Comparison of ENCODE assay signal across 8 mouse cellular contexts in the genomic region with DNA sequence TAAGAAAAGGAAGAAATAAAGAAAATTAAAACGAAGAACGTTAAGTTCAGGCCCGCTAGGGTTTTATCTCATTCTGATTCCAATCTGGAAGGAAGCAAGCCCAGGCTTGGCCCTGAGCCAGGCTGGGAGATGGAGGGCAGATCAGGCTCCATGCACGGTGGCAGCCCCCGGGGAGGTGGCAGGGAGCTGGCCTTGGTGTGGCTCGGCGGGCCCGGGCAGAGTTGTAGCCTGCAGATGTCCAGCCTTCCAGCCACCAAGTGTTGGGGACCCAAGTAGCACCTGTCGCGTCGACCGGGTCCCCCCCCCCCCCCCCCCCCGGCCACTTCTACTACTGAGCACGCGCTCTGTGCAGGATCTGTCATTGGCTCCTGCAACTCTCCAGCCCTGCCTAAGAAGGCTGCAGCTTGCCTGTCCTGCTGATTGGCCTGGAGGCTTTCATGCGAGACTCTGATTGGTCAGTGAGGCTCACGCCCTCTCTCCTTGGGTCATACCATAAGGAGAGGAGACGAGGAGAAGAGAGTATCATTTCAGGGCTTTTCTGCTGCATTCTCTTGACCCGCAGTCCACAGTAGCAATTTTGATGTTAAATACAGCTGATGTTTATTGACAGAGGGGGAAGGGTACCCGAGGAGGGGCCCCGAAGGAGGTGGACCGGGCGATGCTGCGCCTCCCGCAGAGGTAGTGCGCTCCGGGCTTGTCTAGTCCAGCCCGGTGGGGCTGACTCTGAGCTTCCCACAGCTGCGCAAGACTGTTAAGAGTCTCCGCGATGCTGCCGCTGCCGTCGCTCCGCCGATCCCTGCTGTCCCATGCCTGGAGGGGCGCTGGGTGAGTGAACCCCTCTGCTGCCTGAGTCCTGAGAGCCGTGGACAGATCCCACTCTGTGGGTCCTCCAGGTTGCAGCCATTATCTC. TPM values are rescaled to one million over a fixed set of nuclear protein-coding genes. Genes with fewer than 3 reads are reported as not detected.
DNase-seq lines count a peak whose midpoint lies in the region; ATAC-seq and TF ChIP-seq lines count a peak whose summit lies in the region.

A gene (plus strand): TSS at position 494 of the 910 bp plus-strand sequence.

- DNase-seq in 3T3-L1 (ENCODE audit: low read depth, low spot score) = peak; percentile 97
- DNase-seq in adrenal gland, postnatal 4 days (ENCODE audit: low spot score in 2 of 2) = peak; percentile 49 to 75
- DNase-seq in embryonic facial prominence, embryonic 14.5 days (ENCODE audit: low spot score) = peak; percentile 99
- DNase-seq in heart, adult 2 months = peak; percentile 89 to 93
- peak; percentile 93 to 97 for DNase-seq in kidney, adult 8-10 months
- peak; percentile 83 to 85 for DNase-seq in spleen, postnatal 10 days (ENCODE audit: low spot score in 2 of 2)

- peak within 1 kb of the TSS; percentile 78 for H3K27ac ChIP-seq in embryonic facial prominence, embryonic 14.5 days (replicated peaks; ENCODE audit: low read depth, low read length)
- peak within 1 kb of the TSS; percentile 99 for H3K27ac ChIP-seq in heart, adult 2 months
- peak within 1 kb of the TSS; percentile 45 for H3K27ac ChIP-seq in limb, embryonic 13.5 days
- H3K27ac ChIP-seq in midbrain, embryonic 16.5 days (ENCODE audit: low read length) = peak within 1 kb of the TSS; percentile 96

- peak within 1 kb of the TSS; percentile 70 for H3K9ac ChIP-seq in embryonic facial prominence, embryonic 14.5 days (ENCODE audit: low read depth, low read length)
- H3K9ac ChIP-seq in heart, adult 2 months (ENCODE audit: low read depth, low read length) = peak within 1 kb of the TSS; percentile 80
- H3K9ac ChIP-seq in limb, embryonic 13.5 days = peak within 1 kb of the TSS; percentile 80
- peak within 1 kb of the TSS; percentile 83 for H3K9ac ChIP-seq in midbrain, embryonic 16.5 days (ENCODE audit: low read depth, low read length)

- TF ChIP-seq POLR2A in heart, adult 2 months (IDR thresholded peaks at IDR 0.05; ENCODE audit: insufficient read depth, low read depth, low read length) = peak; percentile 97

- no peaks in the 10 kb centered on the region for H3K9me3 ChIP-seq in embryonic facial prominence, embryonic 14.5 days (ENCODE audit: control insufficient read depth, low read length)
- no peaks in the 10 kb centered on the region for H3K9me3 ChIP-seq in limb, embryonic 13.5 days
- H3K9me3 ChIP-seq in midbrain, embryonic 16.5 days (replicated peaks; ENCODE audit: control insufficient read depth, low read length, poor library complexity, severe bottlenecking) = no peaks in the 10 kb centered on the region

- H3K79me2 ChIP-seq in heart, adult 2 months (replicated peaks; ENCODE audit: control insufficient read depth, insufficient read depth, low read length) = no peaks in the 10 kb centered on the region; the same call in 1 of the 2 replicates

- intact Hi-C loops in heart, adult 2 months (cut with DNase I) = no loop called here

- peak; percentile 68; the same call in 1 of the 2 replicates for TF ChIP-seq EP300 in heart, adult 2 months (IDR thresholded peaks at IDR 0.05; ENCODE audit: insufficient read depth, low read depth, low read length)

- H3K4me3 ChIP-seq in embryonic facial prominence, embryonic 14.5 days (ENCODE audit: low read depth, low read length) = peak within 1 kb of the TSS; percentile 62
- peak within 1 kb of the TSS; percentile 79 for H3K4me3 ChIP-seq in heart, adult 2 months
- peak within 1 kb of the TSS; percentile 79 for H3K4me3 ChIP-seq in limb, embryonic 13.5 days
- H3K4me3 ChIP-seq in midbrain, embryonic 16.5 days (ENCODE audit: low read depth, low read length) = peak within 1 kb of the TSS; percentile 68

- 0 out of 2 replicates have a peak, but pooled peaks have one; percentile 8 for TF ChIP-seq CTCF in heart, adult 2 months (IDR thresholded peaks at IDR 0.05)

- WGBS in embryonic facial prominence, embryonic 14.5 days = under 1% methylated on average over 30 of the region's 38 CpGs
- WGBS in heart, adult 2 months = under 1% methylated on average over 38 of the region's 38 CpGs
- 1% methylated on average over 31 of the region's 38 CpGs for WGBS in limb, embryonic 13.5 days
- under 1% methylated on average over 34 of the region's 38 CpGs for WGBS in midbrain, embryonic 16.5 days

- peak; percentile 100 for ATAC-seq in embryonic facial prominence, embryonic 14.5 days (ENCODE audit: low read depth)
- ATAC-seq in limb, embryonic 13.5 days (ENCODE audit: low FRiP score, low read depth) = peak; percentile 100
- ATAC-seq in midbrain, embryonic 16.5 days = peak; percentile 99

- H3K4me1 ChIP-seq in embryonic facial prominence, embryonic 14.5 days (ENCODE audit: control insufficient read depth, insufficient read depth, low read length) = peaks cover 12% of the 10 kb centered on the region; the same call in 1 of the 2 replicates
- peaks cover 4% of the 10 kb centered on the region for H3K4me1 ChIP-seq in heart, adult 2 months (ENCODE audit: control insufficient read depth, insufficient read depth, low read length)
- peaks cover 22% of the 10 kb centered on the region for H3K4me1 ChIP-seq in limb, embryonic 13.5 days
- H3K4me1 ChIP-seq in midbrain, embryonic 16.5 days (ENCODE audit: control insufficient read depth, insufficient read depth, low read length) = peaks cover 21% of the 10 kb centered on the region

- H3K27me3 ChIP-seq in embryonic facial prominence, embryonic 14.5 days (replicated peaks; ENCODE audit: control insufficient read depth, insufficient read depth, low read length) = no peaks in the 10 kb centered on the region
- no peaks in the 10 kb centered on the region for H3K27me3 ChIP-seq in heart, adult 2 months (ENCODE audit: control insufficient read depth, insufficient read depth, low read length)
- H3K27me3 ChIP-seq in limb, embryonic 13.5 days = no peaks in the 10 kb centered on the region
- no peaks in the 10 kb centered on the region for H3K27me3 ChIP-seq in midbrain, embryonic 16.5 days (ENCODE audit: control insufficient read depth, insufficient read depth, low read depth, low read length)

- H3K36me3 ChIP-seq in embryonic facial prominence, embryonic 14.5 days (ENCODE audit: control insufficient read depth, insufficient read depth, low read length) = no peaks in the 10 kb centered on the region
- H3K36me3 ChIP-seq in heart, adult 2 months (ENCODE audit: control insufficient read depth, insufficient read depth, low read length) = no peaks in the 10 kb centered on the region
- peaks cover 1% of the 10 kb centered on the region; the same call in 1 of the 2 replicates for H3K36me3 ChIP-seq in limb, embryonic 13.5 days
- no peaks in the 10 kb centered on the region for H3K36me3 ChIP-seq in midbrain, embryonic 16.5 days (ENCODE audit: control insufficient read depth, insufficient read depth, low read length)

- peak within 1 kb of the TSS; percentile 79 for H3K4me2 ChIP-seq in embryonic facial prominence, embryonic 14.5 days (ENCODE audit: low read depth, low read length)
- H3K4me2 ChIP-seq in limb, embryonic 13.5 days (replicated peaks) = peak within 1 kb of the TSS; percentile 88
- H3K4me2 ChIP-seq in midbrain, embryonic 16.5 days (ENCODE audit: low read length) = peak within 1 kb of the TSS; percentile 71

RNA-seq across cellular contexts. Expression of the gene that starts here (rescaled TPM):
- 10 to 100 TPM; 41.8 to 43.4 TPM for total RNA-seq in adrenal gland, postnatal 4 days (2021)
- polyA plus RNA-seq in embryonic facial prominence, embryonic 14.5 days (2014; fragmentation: Nextera tagmentation; extraction: Ambion mirVana) = 21.1 and 23.9 TPM in 2 replicates
- 10 to 100 TPM; 79.7 to 96.7 TPM for total RNA-seq in heart, adult 2 months (2021)
- 120 and 149 TPM in 2 replicates for polyA plus RNA-seq in heart, adult 2 months (2012; rRNA removed)
- 24.7 and 25.9 TPM in 2 replicates for polyA plus RNA-seq in limb, embryonic 13.5 days (2015; fragmentation: Nextera tagmentation; extraction: Ambion mirVana)
- 23.5 and 27.0 TPM in 2 replicates for polyA plus RNA-seq in midbrain, embryonic 16.5 days (2015; fragmentation: Nextera tagmentation; extraction: Ambion mirVana)

Comparison
In these comparisons a context has a peak if more than half of its experiments do, and no peak if none do; other contexts are left out.
1. Peak in every context shown above with its lines: DNase-seq, ATAC-seq, H3K4me3 ChIP-seq and H3K27ac ChIP-seq.
2. H3K27ac ChIP-seq: peak in every context shown above with its lines; median percentile 99 in heart, adult 2 months; 96 in midbrain, embryonic 16.5 days; 78 in embryonic facial prominence, embryonic 14.5 days; 45 in limb, embryonic 13.5 days.